ENCODE assay signal across 8 mouse cellular contexts in genomic region chr11:55460559-55461018, GRCm38 (mm10). TPM values are rescaled to one million over a fixed set of nuclear protein-coding genes. Genes with fewer than 3 reads are reported as not detected.
DNase-seq lines count a peak whose midpoint lies in the region; ATAC-seq and TF ChIP-seq lines count a peak whose summit lies in the region.

No protein-coding gene starts in this region.

- TF ChIP-seq CTCF in hindbrain, postnatal 0 days (IDR thresholded peaks at IDR 0.05; ENCODE audit: low read depth): peak; percentile 41

- peak overlapping the region; percentile 69 for H3K9ac ChIP-seq in kidney, embryonic 14.5 days (ENCODE audit: low read depth, low read length)
- H3K9ac ChIP-seq in embryonic facial prominence, embryonic 14.5 days (ENCODE audit: low read depth, low read length): peak overlapping the region; percentile 73
- peak overlapping the region; percentile 63 for H3K9ac ChIP-seq in hindbrain, postnatal 0 days (replicated peaks; ENCODE audit: low read length)

- peak overlapping the region; percentile 67 for H3K4me2 ChIP-seq in kidney, embryonic 14.5 days (replicated peaks; ENCODE audit: low read depth, low read length)
- H3K4me2 ChIP-seq in embryonic facial prominence, embryonic 14.5 days (ENCODE audit: low read depth, low read length): peak overlapping the region; percentile 86
- H3K4me2 ChIP-seq in hindbrain, postnatal 0 days (ENCODE audit: low read depth, low read length): peak overlapping the region; percentile 100

- peak overlapping the region; percentile 78 for H3K27ac ChIP-seq in kidney, embryonic 14.5 days (ENCODE audit: low read depth, low read length)
- peak overlapping the region; percentile 75 for H3K27ac ChIP-seq in embryonic facial prominence, embryonic 14.5 days (replicated peaks; ENCODE audit: low read depth, low read length)
- H3K27ac ChIP-seq in hindbrain, postnatal 0 days: peak overlapping the region; percentile 37

- H3K36me3 ChIP-seq in kidney, embryonic 14.5 days (ENCODE audit: control insufficient read depth, insufficient read depth, low read length): no peaks in the 10 kb centered on the region
- H3K36me3 ChIP-seq in embryonic facial prominence, embryonic 14.5 days (ENCODE audit: control insufficient read depth, insufficient read depth, low read length): no peaks in the 10 kb centered on the region
- H3K36me3 ChIP-seq in hindbrain, postnatal 0 days (ENCODE audit: insufficient read depth, low read length): no peaks in the 10 kb centered on the region

- H3K27me3 ChIP-seq in kidney, embryonic 14.5 days (ENCODE audit: control insufficient read depth, insufficient read depth, low read length): no peaks in the 10 kb centered on the region
- H3K27me3 ChIP-seq in embryonic facial prominence, embryonic 14.5 days (replicated peaks; ENCODE audit: control insufficient read depth, insufficient read depth, low read length): no peaks in the 10 kb centered on the region
- no peaks in the 10 kb centered on the region for H3K27me3 ChIP-seq in hindbrain, postnatal 0 days (ENCODE audit: insufficient read depth, low read length)

- WGBS in kidney, embryonic 14.5 days: 2% methylated on average over 17 of the region's 17 CpGs
- under 1% methylated on average over 13 of the region's 17 CpGs for WGBS in embryonic facial prominence, embryonic 14.5 days
- under 1% methylated on average over 17 of the region's 17 CpGs for WGBS in hindbrain, postnatal 0 days

- H3K4me3 ChIP-seq in kidney, embryonic 14.5 days (ENCODE audit: low read length): peak overlapping the region; percentile 63
- peak overlapping the region; percentile 80 for H3K4me3 ChIP-seq in embryonic facial prominence, embryonic 14.5 days (ENCODE audit: low read depth, low read length)
- H3K4me3 ChIP-seq in hindbrain, postnatal 0 days (ENCODE audit: low read length): peak overlapping the region; percentile 69

- ATAC-seq in kidney, embryonic 14.5 days (ENCODE audit: low FRiP score, low TSS enrichment): peak; percentile 68
- ATAC-seq in embryonic facial prominence, embryonic 14.5 days (ENCODE audit: low read depth): peak; percentile 51
- ATAC-seq in hindbrain, postnatal 0 days: peak; percentile 71

- no peak for DNase-seq in kidney, adult 9 months
- peak; percentile 60 for DNase-seq in MN1 (ENCODE audit: low spot score)
- DNase-seq in embryonic facial prominence, embryonic 14.5 days (ENCODE audit: low spot score): peak; percentile 15
- DNase-seq in hindbrain, postnatal 0 days (ENCODE audit: low spot score): peak; percentile 25
- peak; percentile 40 for DNase-seq in lung, postnatal 10 days
- peak; percentile 27 for DNase-seq in testis, postnatal 14 days (ENCODE audit: low spot score)
- no peak for DNase-seq in cerebellum, postnatal 25 days

- no peaks in the 10 kb centered on the region for H3K9me3 ChIP-seq in kidney, embryonic 14.5 days (ENCODE audit: control insufficient read depth, low read length)
- no peaks in the 10 kb centered on the region for H3K9me3 ChIP-seq in embryonic facial prominence, embryonic 14.5 days (ENCODE audit: control insufficient read depth, low read length)
- no peaks in the 10 kb centered on the region for H3K9me3 ChIP-seq in hindbrain, postnatal 0 days (ENCODE audit: low read length)

- H3K4me1 ChIP-seq in kidney, embryonic 14.5 days (ENCODE audit: control insufficient read depth, insufficient read depth, low read length): peaks cover 22% of the 10 kb centered on the region
- peaks cover 9% of the 10 kb centered on the region for H3K4me1 ChIP-seq in embryonic facial prominence, embryonic 14.5 days (ENCODE audit: control insufficient read depth, insufficient read depth, low read length)
- peaks cover 14% of the 10 kb centered on the region for H3K4me1 ChIP-seq in hindbrain, postnatal 0 days (ENCODE audit: insufficient read depth, low read length)

RNA-seq across cellular contexts. Expression of gene Atox1, which starts 0.5 kb away (rescaled TPM):
- polyA plus RNA-seq in kidney, embryonic 14.5 days (2014; fragmentation: Nextera tagmentation; extraction: Ambion mirVana): 389 and 470 TPM in 2 replicates
- polyA plus RNA-seq in embryonic facial prominence, embryonic 14.5 days (2014; fragmentation: Nextera tagmentation; extraction: Ambion mirVana): 409 and 416 TPM in 2 replicates
- 148 and 173 TPM in 2 replicates for total RNA-seq in hindbrain, postnatal 0 days (2014; rRNA removed)
- 304 and 319 TPM in 2 replicates for polyA plus RNA-seq in hindbrain, postnatal 0 days (2015; fragmentation: Nextera tagmentation; extraction: Ambion mirVana)

RNA-seq across cellular contexts. Expression of gene G3bp1, which starts 8.9 kb away (rescaled TPM):
- 151 and 230 TPM in 2 replicates for polyA plus RNA-seq in kidney, embryonic 14.5 days (2014; fragmentation: Nextera tagmentation; extraction: Ambion mirVana)
- polyA plus RNA-seq in embryonic facial prominence, embryonic 14.5 days (2014; fragmentation: Nextera tagmentation; extraction: Ambion mirVana): 147 and 171 TPM in 2 replicates
- 49.0 and 50.4 TPM in 2 replicates for total RNA-seq in hindbrain, postnatal 0 days (2014; rRNA removed)
- polyA plus RNA-seq in hindbrain, postnatal 0 days (2015; fragmentation: Nextera tagmentation; extraction: Ambion mirVana): 72.0 and 77.7 TPM in 2 replicates

RNA-seq across cellular contexts. Expression of gene Sparc, which starts 37.6 kb away (rescaled TPM):
- polyA plus RNA-seq in kidney, embryonic 14.5 days (2014; fragmentation: Nextera tagmentation; extraction: Ambion mirVana): 817 and 919 TPM in 2 replicates
- 2,713 and 3,340 TPM in 2 replicates for polyA plus RNA-seq in embryonic facial prominence, embryonic 14.5 days (2014; fragmentation: Nextera tagmentation; extraction: Ambion mirVana)
- total RNA-seq in hindbrain, postnatal 0 days (2014; rRNA removed): 303 and 356 TPM in 2 replicates
- 794 and 832 TPM in 2 replicates for polyA plus RNA-seq in hindbrain, postnatal 0 days (2015; fragmentation: Nextera tagmentation; extraction: Ambion mirVana)

Comparison
In these comparisons a context has a peak if more than half of its experiments do, and no peak if none do; other contexts are left out.
1. DNase-seq: peak in MN1 (single experiment), embryonic facial prominence, embryonic 14.5 days (single experiment), hindbrain, postnatal 0 days (single experiment), lung, postnatal 10 days (single experiment) and testis, postnatal 14 days (single experiment); none in kidney, adult 9 months (single experiment) and cerebellum, postnatal 25 days (0 of 2).
2. Peak in every context shown above with its lines, with median percentiles within 50 percentile points of each other: ATAC-seq, H3K27ac ChIP-seq, H3K4me2 ChIP-seq, H3K4me3 ChIP-seq and H3K9ac ChIP-seq.